Mouse (Mus musculus) neural tube, embryonic 15.5 days (tissue): Measurements from ENCODE around the gene Fam25c. TPM values are rescaled to one million over a fixed set of nuclear protein-coding genes. Genes with fewer than 3 reads are reported as not detected.

Experiments
- ATAC-seq: fragments of 200-750 bp; cut with Nextera tagmentation; 2 replicates; pipeline ENCODE4 v1.8.0; 2017; ENCODE audit warnings: mild to moderate bottlenecking, moderate TSS enrichment, moderate library complexity; ENCODE audit not compliant: low FRiP score
- H3K27ac ChIP-seq: fragments of 300-500 bp; sonication (generic); replicated peaks from 2 replicates; pipeline ENCODE4 v1.5.1; 2015; ENCODE audit warnings: mild to moderate bottlenecking, inconsistent platforms
- H3K27me3 ChIP-seq: fragments of 300-500 bp; sonication (generic); replicated peaks from 2 replicates; pipeline ENCODE4 v1.6.1; 2015; ENCODE audit warnings: inconsistent platforms
- H3K36me3 ChIP-seq: fragments of 300-500 bp; sonication (generic); 2 replicates; pipeline ENCODE4 v1.6.1; 2015; ENCODE audit warnings: inconsistent platforms
- H3K4me1 ChIP-seq: fragments of 300-500 bp; sonication (generic); 2 replicates; pipeline ENCODE4 v1.6.1; 2015; ENCODE audit warnings: inconsistent platforms
- H3K4me2 ChIP-seq: fragments of 300-500 bp; sonication (generic); 2 replicates; pipeline ENCODE4 v1.6.1; 2015; ENCODE audit warnings: inconsistent platforms, mild to moderate bottlenecking, moderate library complexity
- H3K4me3 ChIP-seq: fragments of 300-500 bp; sonication (generic); replicated peaks from 2 replicates; pipeline ENCODE4 v1.5.1; 2015; ENCODE audit warnings: mild to moderate bottlenecking, inconsistent platforms
- H3K9ac ChIP-seq: fragments of 300-500 bp; sonication (generic); replicated peaks from 2 replicates; pipeline ENCODE4 v1.6.1; 2015; ENCODE audit warnings: mild to moderate bottlenecking, inconsistent platforms
- H3K9me3 ChIP-seq: fragments of 300-500 bp; sonication (generic); replicated peaks from 2 replicates; pipeline ENCODE4 v1.6.1; 2016; ENCODE audit warnings: inconsistent platforms
- whole genome bisulfite sequencing: fragments of 180-500 bp; shearing (Covaris S2); methylation state at CpG from one replicate; pipeline ENCODE4 v1.1.7; 2015; ENCODE audit warnings: mixed read lengths; 5-methylcytosine and 5-hydroxymethylcytosine counted together
- polyA plus RNA-seq: library from polyadenylated mRNA; unstranded; fragments of >200 nt; fragmentation: Nextera tagmentation; extraction: Ambion mirVana; gene quantifications from 2 replicates; pipeline ENCODE4 v1.2.1, GENCODE M21; 2015

The Fam25c gene
- polyA plus RNA-seq, 1 experiment from 2014 or later: not detected

- H3K36me3 ChIP-seq: no peaks in the 10 kb centered on the region
- no peak overlapping the region for H3K27ac ChIP-seq
- WGBS: 24% methylated on average over 5 of the region's 5 CpGs
- H3K4me1 ChIP-seq: no peaks in the 10 kb centered on the region
- no peak overlapping the region for H3K4me2 ChIP-seq
- H3K4me3 ChIP-seq: no peak overlapping the region
- no peaks in the 10 kb centered on the region for H3K27me3 ChIP-seq
- H3K9me3 ChIP-seq: no peaks in the 10 kb centered on the region
- H3K9ac ChIP-seq: no peak overlapping the region
- ATAC-seq: no peak
These were observed 52.0 kb downstream of the Fam25c start for GRCm38 (mm10) chr14:34303265-34303680.

- Histone ChIP-seq H3K27ac (no peak overlapping the region), H3K27me3 (no peaks in the 10 kb centered on the region), H3K9me3 (no peaks in the 10 kb centered on the region), H3K4me3 (no peak overlapping the region), H3K36me3 (no peaks in the 10 kb centered on the region), H3K9ac (no peak overlapping the region), H3K4me1 (no peaks in the 10 kb centered on the region), H3K4me2 (no peak overlapping the region)
- no peak for ATAC-seq
- 73% methylated on average over 5 of the region's 5 CpGs for WGBS
These were observed 52.5 kb downstream of the Fam25c start for GRCm38 (mm10) chr14:34302681-34303242.

Other genes starting within 250 kb of the Fam25c start
- gene Npy4r, start 202.9 kb downstream of the Fam25c start, polyA plus RNA-seq: 0.17 and 0.42 TPM in 2 replicates
- 4.3 and 5.3 TPM in 2 replicates for gene Gprin2, start 153.8 kb downstream of the Fam25c start, polyA plus RNA-seq
- 0.87 and 1.2 TPM in 2 replicates for gene Syt15, start 135.8 kb downstream of the Fam25c start, polyA plus RNA-seq
- gene Shld2, start 44.9 kb downstream of the Fam25c start, polyA plus RNA-seq: 5.4 and 7.0 TPM in 2 replicates
- 129 and 134 TPM in 2 replicates for gene Glud1, start 44.7 kb downstream of the Fam25c start, polyA plus RNA-seq
- 354 and 420 TPM in 2 replicates for gene Sncg, start 19.4 kb upstream of the Fam25c start, polyA plus RNA-seq
- 3.3 and 4.6 TPM in 2 replicates for gene Mmrn2, start 20.0 kb upstream of the Fam25c start, polyA plus RNA-seq
- 19.0 and 23.4 TPM in 2 replicates for gene Bmpr1a, start 147.9 kb upstream of the Fam25c start, polyA plus RNA-seq
- not detected in 2 replicates for gene 9230112D13Rik, start 167.4 kb upstream of the Fam25c start, polyA plus RNA-seq
- 3.5 and 4.9 TPM in 2 replicates for gene Ldb3, start 233.2 kb upstream of the Fam25c start, polyA plus RNA-seq
- 0.28 TPM in 1 of 2 replicates, not detected in the other for gene Opn4, start 244.7 kb upstream of the Fam25c start, polyA plus RNA-seq